Mouse (Mus musculus): ENCODE results near the gene Cct8.
"Not testable (repeated sequence)": the region's sequence is repeated elsewhere in the genome, so short reads cannot be mapped to it uniquely, and the experiment has no call there.

The Cct8 gene

DNA sequence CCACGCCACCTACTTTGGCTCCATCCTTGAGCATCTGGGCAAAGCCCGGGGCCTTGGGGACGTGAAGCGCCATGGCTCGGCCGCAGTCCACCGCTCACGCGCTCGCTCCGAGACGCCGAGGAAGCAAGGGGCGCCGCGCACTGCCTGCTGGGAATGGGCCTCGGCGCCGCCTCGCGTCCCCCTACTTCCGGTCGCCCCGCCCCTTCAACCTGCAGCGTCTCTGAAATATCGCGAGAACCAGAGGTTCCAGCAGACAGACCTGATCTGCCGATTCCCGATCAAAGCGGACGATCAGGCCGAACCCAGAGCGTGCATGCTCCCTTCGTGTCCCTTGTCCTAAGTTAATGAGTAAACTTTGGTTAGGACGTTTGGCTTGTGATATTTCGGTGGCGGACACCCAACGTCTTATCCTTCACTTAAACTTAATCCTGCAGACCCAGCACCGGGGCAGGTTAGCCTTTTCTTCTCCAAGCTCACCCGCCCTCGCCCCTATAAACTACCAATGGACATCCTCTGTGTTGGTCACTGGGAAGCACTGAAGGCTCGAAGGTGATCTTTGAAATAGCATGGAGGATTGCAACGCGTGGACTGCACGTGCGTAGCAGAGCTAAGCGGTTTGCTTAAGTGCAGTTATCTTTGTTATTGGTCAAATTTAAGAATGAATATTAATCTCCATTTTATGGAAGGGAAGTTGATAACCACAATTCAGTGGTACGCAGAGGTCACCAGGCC lies at the start of gene Cct8:
TSS of gene Cct8 (minus strand) at position 158 of the 732 bp plus-strand sequence.
- peak; percentile 98 to 99 for DNase-seq

DNA sequence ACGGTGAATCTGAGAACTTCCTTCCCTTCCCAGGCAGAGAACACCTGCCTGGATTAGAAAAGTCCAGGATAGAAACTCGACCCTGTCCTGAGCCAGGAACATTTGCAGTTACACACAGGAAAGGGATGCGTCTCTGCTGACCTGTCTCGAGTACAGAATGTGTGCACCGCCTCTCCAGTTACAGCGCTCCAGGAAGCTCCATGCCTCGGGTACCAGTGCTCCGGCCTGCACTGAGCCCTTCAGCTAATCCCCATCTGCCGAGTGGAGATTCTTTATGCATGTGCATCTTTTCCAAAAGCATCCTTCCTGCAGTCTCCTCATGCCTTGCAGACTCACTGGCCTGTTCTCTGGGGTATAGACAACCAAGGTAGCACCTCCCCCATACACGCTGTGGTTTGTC lies 33.1 kb upstream of the Cct8 start:
- DNase-seq: no peak

GRCm38 (mm10) chr16:87527553-87528249 lies 32.0 kb upstream of the Cct8 start:
- DNase-seq: no peak

- DNase-seq: no peak
Observed at GRCm38 (mm10) chr16:87524228-87524627, 28.6 kb upstream of the Cct8 start.

- DNase-seq: no peak
Observed at GRCm38 (mm10) chr16:87512331-87512730, 16.7 kb upstream of the Cct8 start.

GRCm38 (mm10) chr16:87511706-87512105 lies 16.0 kb upstream of the Cct8 start:
- DNase-seq: no peak

DNA sequence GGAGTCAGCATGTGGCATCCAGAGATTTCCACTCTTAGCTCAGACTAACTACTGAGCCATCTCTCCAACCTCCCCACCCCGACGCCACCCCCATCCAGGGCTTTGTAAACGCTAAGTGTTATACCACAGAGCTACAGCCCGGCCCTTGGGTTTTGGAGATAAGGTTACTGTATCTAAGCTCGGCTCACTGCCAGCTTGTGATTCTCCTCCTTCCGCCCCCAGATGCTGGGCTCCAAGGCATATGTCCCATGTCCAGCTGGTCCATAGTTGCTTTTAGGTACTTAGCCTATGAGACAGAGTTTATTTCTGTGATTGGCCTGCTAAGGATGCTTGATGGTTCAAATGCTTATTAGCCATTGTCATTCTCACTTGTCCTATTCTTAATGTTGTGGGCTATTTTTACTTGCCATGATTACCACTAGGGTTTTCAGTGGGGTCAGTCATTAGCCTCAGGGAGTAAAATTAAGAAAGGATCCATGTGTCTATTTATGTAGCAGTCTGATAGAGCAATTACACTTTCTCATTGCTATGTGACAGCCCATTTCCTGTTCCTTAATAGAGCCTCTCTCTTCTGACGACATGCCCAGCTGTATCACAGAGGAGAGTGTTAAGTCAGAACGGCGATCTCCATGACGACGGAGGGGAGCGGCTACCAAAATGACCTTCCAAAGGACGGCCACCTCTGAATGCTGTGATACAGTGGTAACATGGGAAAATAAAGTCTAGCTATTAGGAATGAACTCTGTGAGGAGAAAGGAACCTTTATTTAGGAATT lies 5.8 kb upstream of the Cct8 start:
- peak; percentile 18 to 46 for DNase-seq

GRCm38 (mm10) chr16:87499556-87499955 lies 3.9 kb upstream of the Cct8 start:
- no peak for DNase-seq

GRCm38 (mm10) chr16:87497171-87497570 lies 1.5 kb upstream of the Cct8 start:
- DNase-seq: no peak

GRCm38 (mm10) chr16:87496728-87497127 lies 1.1 kb upstream of the Cct8 start:
- no peak for DNase-seq

- no peak for DNase-seq
Observed at GRCm38 (mm10) chr16:87494955-87495655, 568 bp downstream of the Cct8 start.

DNA sequence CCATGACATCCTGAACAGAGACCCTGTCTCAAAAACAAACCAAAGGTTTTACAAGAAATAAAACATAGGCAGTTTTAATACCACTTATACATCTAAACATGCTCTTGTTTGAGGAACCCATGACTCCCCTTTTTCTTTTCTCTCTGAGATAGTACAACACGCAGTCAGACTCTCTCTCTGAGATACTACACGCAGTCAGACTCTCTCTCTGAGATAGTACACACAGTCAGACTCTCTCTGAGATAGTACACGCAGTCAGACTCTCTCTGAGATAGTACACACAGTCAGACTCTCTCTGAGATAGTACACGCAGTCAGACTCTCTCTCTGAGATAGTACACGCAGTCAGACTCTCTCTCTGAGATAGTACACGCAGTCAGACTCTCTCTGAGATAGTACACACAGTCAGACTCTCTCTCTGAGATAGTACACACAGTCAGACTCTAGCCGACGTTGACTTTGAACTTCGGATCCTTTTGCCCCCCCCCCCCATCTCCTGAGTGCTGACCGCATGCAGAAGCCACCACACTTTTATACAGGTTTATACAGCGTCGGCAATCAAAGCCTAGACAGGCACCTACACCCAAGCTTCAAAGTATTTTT lies 3.4 kb downstream of the Cct8 start:
- not testable (repeated sequence) for DNase-seq

DNA sequence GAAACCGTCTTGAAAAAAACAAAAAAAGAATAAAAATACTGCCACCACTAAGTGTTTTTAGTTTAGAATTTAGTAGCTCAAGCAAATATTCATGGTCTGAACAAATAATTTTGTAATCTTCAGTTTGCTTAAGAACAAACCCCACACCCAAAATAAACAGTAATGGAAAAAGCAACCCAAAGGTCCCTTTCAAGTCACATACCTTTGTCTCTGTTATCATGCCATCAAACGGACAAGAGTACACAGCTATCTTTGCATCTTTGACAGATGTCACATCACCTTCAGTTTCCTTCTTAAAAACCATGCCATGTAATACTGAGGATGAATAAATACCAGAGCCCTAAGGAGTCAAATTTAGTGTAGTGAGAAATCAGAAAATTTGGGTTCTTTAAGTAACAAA lies 7.1 kb downstream of the Cct8 start:
- no peak for DNase-seq

DNA sequence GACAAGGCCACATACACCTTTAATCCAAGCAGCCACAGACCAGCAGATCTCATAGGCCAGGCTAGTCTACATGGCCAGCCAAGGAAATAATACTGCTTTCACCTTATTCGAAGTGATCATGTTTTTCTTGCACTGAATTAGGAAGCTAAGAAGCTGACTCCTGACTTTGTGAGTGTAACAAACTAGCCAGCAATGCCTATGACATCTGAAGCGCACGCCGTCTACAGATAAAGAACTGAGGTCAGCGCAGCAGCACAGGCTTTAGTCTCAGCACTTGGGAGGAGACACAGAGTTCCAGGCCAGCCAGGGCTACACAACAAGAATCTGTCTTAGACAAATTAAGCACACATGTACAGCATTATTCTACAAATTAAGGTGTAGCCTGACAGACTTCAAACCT lies 8.9 kb downstream of the Cct8 start:
- no peak for DNase-seq

- no peak for DNase-seq
Observed at GRCm38 (mm10) chr16:87484367-87484766, 11.3 kb downstream of the Cct8 start.

DNA sequence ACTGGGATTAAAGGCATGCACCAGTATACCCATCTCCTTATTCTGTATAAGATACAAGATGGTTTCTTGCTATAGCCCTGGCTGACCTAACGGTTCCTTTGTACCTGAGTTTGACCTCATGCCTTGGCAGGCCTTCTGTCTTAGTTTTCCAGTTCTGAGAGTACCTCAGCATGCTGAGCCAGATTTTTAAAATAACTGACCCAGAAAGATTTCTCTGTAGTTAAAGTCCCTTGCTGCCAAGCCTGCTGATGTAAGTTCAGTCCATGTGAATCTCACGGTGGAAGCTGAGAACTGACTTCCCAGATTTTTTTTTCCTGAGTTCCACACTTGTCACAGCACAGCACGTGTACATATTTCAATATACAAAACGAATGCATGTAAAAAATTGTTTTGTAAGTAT lies 25.1 kb downstream of the Cct8 start:
- DNase-seq: no peak

- DNase-seq: no peak
Observed at GRCm38 (mm10) chr16:87458752-87459151, 36.9 kb downstream of the Cct8 start.

DNA sequence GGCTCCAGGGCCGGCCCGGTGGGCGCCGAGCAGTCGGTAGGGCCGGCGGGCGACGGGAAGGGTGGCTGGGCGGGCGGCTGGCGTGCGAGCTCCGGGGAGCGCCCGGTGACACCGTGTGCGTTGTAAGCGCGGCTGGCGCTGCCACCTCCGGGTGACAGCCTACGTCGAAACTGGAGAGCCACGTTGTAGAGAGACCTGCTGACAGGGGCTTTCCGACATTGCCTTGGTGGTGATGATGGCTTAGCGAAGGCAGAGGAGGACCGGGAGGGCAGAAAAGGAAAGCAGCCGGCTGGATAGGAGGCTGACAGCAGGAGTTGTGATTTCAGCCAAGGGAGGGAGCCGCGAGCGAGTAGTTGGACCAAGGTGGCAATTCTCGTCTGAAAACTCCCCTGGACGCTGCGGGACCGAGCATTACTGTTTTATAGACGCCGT lies 40.5 kb downstream of the Cct8 start:
- peak in 1 of 2 experiments; percentile 20 for DNase-seq

DNA sequence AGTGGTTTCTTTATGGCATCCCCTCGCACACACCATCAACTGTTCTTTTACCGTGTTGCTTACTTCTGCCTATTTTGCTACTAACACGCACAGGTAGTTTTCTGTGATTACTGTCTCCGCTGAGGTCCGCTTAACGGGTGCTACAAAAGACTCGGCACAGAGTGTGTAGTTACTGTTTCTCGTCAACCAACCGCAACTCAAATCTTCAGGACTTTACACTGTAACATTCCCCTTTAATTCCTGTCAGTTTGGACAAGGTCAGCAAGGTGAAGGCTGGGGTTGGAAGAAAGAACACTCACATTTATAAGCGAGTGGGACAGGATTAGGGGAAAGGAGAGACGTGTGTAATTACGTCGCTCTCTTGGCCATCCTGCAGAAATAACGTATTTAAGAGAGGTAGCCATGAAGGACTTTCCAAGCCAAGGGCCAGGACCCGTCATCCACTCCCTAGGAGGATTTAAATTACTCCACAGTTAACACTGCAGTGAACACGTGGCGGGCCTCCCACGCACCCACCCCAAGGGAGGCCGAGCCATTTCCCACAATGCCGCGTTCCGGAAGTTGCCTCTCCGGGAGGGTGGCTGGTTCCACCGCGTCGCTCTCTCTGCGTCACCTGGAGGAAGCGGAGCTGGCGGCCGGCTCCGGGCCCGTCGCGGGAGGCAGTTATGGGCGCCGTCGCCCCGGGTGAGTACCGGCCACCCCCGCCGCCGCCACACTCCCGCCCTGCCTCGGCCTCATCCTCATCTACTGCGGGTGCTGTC lies 41.1 kb downstream of the Cct8 start, which contains the start of gene Usp16:
TSS of gene Usp16 (plus strand) at position 285 of the 761 bp plus-strand sequence.
- peak; percentile 93 to 96 for DNase-seq

DNA sequence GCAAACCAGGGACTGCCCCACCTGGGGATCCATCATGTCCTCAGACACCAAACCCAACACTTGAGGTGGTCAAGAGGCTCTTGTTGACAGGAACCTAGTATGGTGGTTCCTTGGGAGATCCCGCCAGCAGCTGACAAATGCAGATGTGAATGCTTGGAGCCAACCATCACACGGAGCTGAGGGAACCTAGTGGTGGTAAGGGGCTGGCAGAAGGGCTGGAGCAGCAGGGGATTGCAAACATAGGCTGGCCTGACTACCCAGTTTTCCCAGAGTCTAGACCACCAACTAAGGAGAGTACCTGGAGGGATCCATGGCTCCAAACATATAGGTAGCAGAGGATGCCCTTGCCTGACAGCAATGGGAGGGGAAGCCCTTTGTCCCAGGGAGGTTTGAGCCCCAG lies 42.4 kb downstream of the Cct8 start:
- no peak for DNase-seq

- DNase-seq: peak in 1 of 2 experiments; percentile 24
Observed at GRCm38 (mm10) chr16:87445528-87445927, 50.1 kb downstream of the Cct8 start.

DNA sequence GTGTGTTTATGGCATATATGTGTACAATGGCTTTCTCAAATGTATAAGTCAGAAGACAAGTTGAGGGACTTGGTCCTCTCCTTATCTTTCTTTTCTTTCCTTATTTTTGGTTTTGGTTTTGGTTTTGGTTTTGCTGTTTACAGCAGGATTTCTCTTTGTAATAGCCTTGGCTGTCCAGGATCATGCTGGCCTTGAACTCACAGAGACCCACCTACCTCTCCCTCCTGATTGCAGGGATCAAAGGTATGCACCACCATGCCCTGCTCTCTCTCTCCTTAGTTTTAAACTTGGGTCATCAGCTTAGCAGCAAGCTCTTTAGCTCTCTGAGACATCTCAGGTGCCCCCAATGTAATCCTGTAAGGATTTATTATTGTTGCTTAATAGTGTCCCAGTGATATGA lies 50.6 kb downstream of the Cct8 start:
- no peak for DNase-seq

Data from kidney, postnatal 25 days (tissue).